ENCODE assay signal across 10 mouse cellular contexts in the genomic region with DNA sequence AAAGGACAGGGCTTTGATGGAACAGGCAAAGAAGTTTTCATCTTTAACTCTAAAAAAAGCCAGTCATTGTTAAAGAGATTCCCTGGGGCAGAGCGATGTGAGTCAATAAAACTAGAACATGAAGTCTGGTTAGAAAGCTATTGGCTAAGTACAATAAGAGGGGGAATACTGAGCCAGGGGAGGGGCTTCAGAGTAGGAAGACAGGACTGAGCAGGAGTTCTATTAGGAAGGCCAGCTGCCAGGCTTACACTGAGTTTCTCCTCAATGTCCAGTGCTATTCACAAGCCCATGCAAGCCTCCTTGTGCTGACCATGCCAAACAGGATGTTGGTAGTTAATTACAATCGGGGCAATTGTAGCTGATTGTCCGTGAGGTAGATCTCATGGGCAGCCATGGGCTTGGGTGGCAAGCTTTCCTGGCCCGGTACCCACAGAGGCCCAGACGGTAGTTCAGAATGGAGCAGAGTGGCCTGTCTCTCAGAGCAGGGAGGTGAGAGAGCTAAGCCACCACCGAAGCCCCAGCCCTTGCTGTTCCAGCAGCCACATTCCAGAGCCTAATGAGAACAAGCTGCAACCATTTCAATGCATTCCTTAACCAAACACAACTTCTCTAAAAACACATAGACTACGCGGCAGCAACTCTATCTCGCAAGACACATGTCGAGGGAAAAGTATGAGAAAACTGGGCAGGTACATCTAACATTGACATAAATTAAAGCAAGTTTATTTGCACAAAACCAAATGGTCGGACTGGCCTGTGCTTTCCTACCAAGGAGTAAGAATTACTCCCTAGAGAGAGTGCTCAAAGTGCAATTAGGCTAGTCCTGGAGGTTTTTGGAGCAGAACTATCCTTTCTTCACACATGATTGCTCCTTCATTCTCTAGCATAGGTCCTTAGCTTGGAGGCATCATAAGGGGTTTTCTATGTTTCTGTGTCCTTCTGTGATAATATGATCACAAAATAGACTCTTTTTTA. TPM values are rescaled to one million over a fixed set of nuclear protein-coding genes. Genes with fewer than 3 reads are reported as not detected.
DNase-seq lines count a peak whose midpoint lies in the region.
"Had no signal": no experiment of that assay in that cellular context is flagged by ENCODE, and none has a peak within 500 bp of the region (broad histone marks: within the 10 kb centered on the region; RNA-seq: fewer than 3 reads in every experiment).

No protein-coding gene starts in this region.

- no peaks in the 10 kb centered on the region for H3K36me3 ChIP-seq in embryonic facial prominence, embryonic 10.5 days (replicated peaks)

- 37% methylated on average over 11 of the region's 11 CpGs for WGBS in embryonic facial prominence, embryonic 10.5 days

- H3K4me1 ChIP-seq in embryonic facial prominence, embryonic 10.5 days = peaks cover 23% of the 10 kb centered on the region

- H3K9me3 ChIP-seq in embryonic facial prominence, embryonic 10.5 days = no peaks in the 10 kb centered on the region

- intact Hi-C loops in heart, postnatal 25 days (cut with DNase I) = no loop called here
- intact Hi-C loops in heart, postnatal 36 days (cut with DNase I) = no loop called here

- no peaks in the 10 kb centered on the region for H3K27me3 ChIP-seq in embryonic facial prominence, embryonic 10.5 days (replicated peaks; ENCODE audit: low read depth, poor library complexity, severe bottlenecking)

- DNase-seq in kidney, adult 18-20 months = peak; percentile 23
- DNase-seq in kidney, adult 11 months = no peak
- DNase-seq in embryonic facial prominence, embryonic 10.5 days (ENCODE audit: low spot score) = peak; percentile 68
- DNase-seq in kidney, adult 9 months = peak; percentile 40
- peak; percentile 20 to 44 for DNase-seq in lung, postnatal 4 days
- no peak for DNase-seq in heart, postnatal 25 days (ENCODE audit: low spot score)
- no peak for DNase-seq in heart, postnatal 36 days
- DNase-seq: thymus, postnatal 25 days had no signal

- peak overlapping the region; percentile 86 for H3K27ac ChIP-seq in embryonic facial prominence, embryonic 10.5 days (replicated peaks)

- H3K4me3 ChIP-seq in embryonic facial prominence, embryonic 10.5 days = no peak overlapping the region

RNA-seq across cellular contexts. Expression of gene Saxo1, which starts 30.7 kb away (rescaled TPM):
- not detected in 2 replicates for polyA plus RNA-seq in embryonic facial prominence, embryonic 10.5 days (2016; fragmentation: Nextera tagmentation; extraction: Ambion mirVana)
- not detected for total RNA-seq in heart, postnatal 25 days (2021)
- not detected for total RNA-seq in heart, postnatal 36 days (2021)
- total RNA-seq: liver, adult 2 months had no signal
- polyA plus RNA-seq: liver, adult 2 months; midbrain, embryonic 16.5 days had no signal

RNA-seq across cellular contexts. Expression of gene Rraga, which starts 48.0 kb away (rescaled TPM):
- polyA plus RNA-seq in embryonic facial prominence, embryonic 10.5 days (2016; fragmentation: Nextera tagmentation; extraction: Ambion mirVana) = 60.7 and 66.2 TPM in 2 replicates
- total RNA-seq in heart, postnatal 25 days (2021) = 10 to 100 TPM; 56.3 to 61.1 TPM
- total RNA-seq in heart, postnatal 36 days (2021) = 10 to 100 TPM; 56.5 to 58.4 TPM

Comparison
In these comparisons a context has a peak if more than half of its experiments do, and no peak if none do; other contexts are left out.
1. DNase-seq: peak in kidney, adult 18-20 months (single experiment), embryonic facial prominence, embryonic 10.5 days (single experiment), kidney, adult 9 months (single experiment) and lung, postnatal 4 days (2 of 2); none in kidney, adult 11 months (single experiment), heart, postnatal 25 days (single experiment) and heart, postnatal 36 days (0 of 2).